Mouse (Mus musculus): ENCODE measurements at regions not wholly inside any gene's neighbourhood (a gene's known extent, or its start where the extent isn't known, plus 50 kb on each side); places are given as distances from the start of the nearest gene placed in this dataset.
"Not testable (repeated sequence)": the region's sequence is repeated elsewhere in the genome, so short reads cannot be mapped to it uniquely, and the experiment has no call there.

- TF ChIP-seq CTCF (IDR thresholded peaks at IDR 0.05; ENCODE audit: extremely low read depth, insufficient read depth, low read length) (no peak), POLR2A (IDR thresholded peaks at IDR 0.05; ENCODE audit: extremely low read depth, insufficient read depth, low read length) (no peak)
- H3K27ac ChIP-seq (ENCODE audit: insufficient read depth, low read length) = no peak overlapping the region
- H3K4me1 ChIP-seq (ENCODE audit: control insufficient read depth, insufficient read depth, low read length) = no peaks in the 10 kb centered on the region
- H3K4me3 ChIP-seq (ENCODE audit: insufficient read depth, low read length) = no peak overlapping the region
These were observed 78.5 kb downstream of the Gm5426 start for GRCm38 (mm10) chr10:96214946-96215345.

GRCm38 (mm10) chr10:96220731-96221130 lies 84.3 kb downstream of the Gm5426 start:
- Histone ChIP-seq H3K27ac (ENCODE audit: insufficient read depth, low read length) (no peak overlapping the region), H3K4me1 (ENCODE audit: control insufficient read depth, insufficient read depth, low read length) (no peaks in the 10 kb centered on the region), H3K4me3 (ENCODE audit: insufficient read depth, low read length) (no peak overlapping the region)
- no peak for TF ChIP-seq CTCF (IDR thresholded peaks at IDR 0.05; ENCODE audit: extremely low read depth, insufficient read depth, low read length)
- no peak for TF ChIP-seq POLR2A (IDR thresholded peaks at IDR 0.05; ENCODE audit: extremely low read depth, insufficient read depth, low read length)

- TF ChIP-seq POLR2A (IDR thresholded peaks at IDR 0.05; ENCODE audit: extremely low read depth, insufficient read depth, low read length) (no peak), CTCF (IDR thresholded peaks at IDR 0.05; ENCODE audit: extremely low read depth, insufficient read depth, low read length) (no peak)
- Histone ChIP-seq H3K4me1 (ENCODE audit: control insufficient read depth, insufficient read depth, low read length) (no peaks in the 10 kb centered on the region), H3K4me3 (ENCODE audit: insufficient read depth, low read length) (no peak overlapping the region), H3K27ac (ENCODE audit: insufficient read depth, low read length) (no peak overlapping the region)
These were observed 94.0 kb downstream of the Gm5426 start for GRCm38 (mm10) chr10:96230391-96230790.

GRCm38 (mm10) chr10:96231309-96231708 lies 94.9 kb downstream of the Gm5426 start:
- Histone ChIP-seq H3K4me1 (ENCODE audit: control insufficient read depth, insufficient read depth, low read length) (no peaks in the 10 kb centered on the region), H3K4me3 (ENCODE audit: insufficient read depth, low read length) (no peak overlapping the region), H3K27ac (ENCODE audit: insufficient read depth, low read length) (no peak overlapping the region)
- TF ChIP-seq POLR2A (IDR thresholded peaks at IDR 0.05; ENCODE audit: extremely low read depth, insufficient read depth, low read length) = no peak
- TF ChIP-seq CTCF (IDR thresholded peaks at IDR 0.05; ENCODE audit: extremely low read depth, insufficient read depth, low read length) = no peak

- Histone ChIP-seq H3K27ac (ENCODE audit: insufficient read depth, low read length) (no peak overlapping the region), H3K4me3 (ENCODE audit: insufficient read depth, low read length) (no peak overlapping the region), H3K4me1 (ENCODE audit: control insufficient read depth, insufficient read depth, low read length) (no peaks in the 10 kb centered on the region)
- TF ChIP-seq POLR2A (IDR thresholded peaks at IDR 0.05; ENCODE audit: extremely low read depth, insufficient read depth, low read length) (no peak), CTCF (IDR thresholded peaks at IDR 0.05; ENCODE audit: extremely low read depth, insufficient read depth, low read length) (no peak)
These were observed 96.5 kb downstream of the Gm5426 start for GRCm38 (mm10) chr10:96232889-96233288.

- H3K4me1 ChIP-seq (ENCODE audit: control insufficient read depth, insufficient read depth, low read length) = no peaks in the 10 kb centered on the region
- H3K4me3 ChIP-seq (ENCODE audit: insufficient read depth, low read length) = no peak overlapping the region
- TF ChIP-seq POLR2A (IDR thresholded peaks at IDR 0.05; ENCODE audit: extremely low read depth, insufficient read depth, low read length) (no peak), CTCF (IDR thresholded peaks at IDR 0.05; ENCODE audit: extremely low read depth, insufficient read depth, low read length) (no peak)
- no peak overlapping the region for H3K27ac ChIP-seq (ENCODE audit: insufficient read depth, low read length)
These were observed 98.4 kb downstream of the Gm5426 start for GRCm38 (mm10) chr10:96234564-96235412.

- not testable (repeated sequence) for H3K4me1 ChIP-seq (ENCODE audit: control insufficient read depth, insufficient read depth, low read length); H3K27ac ChIP-seq (ENCODE audit: insufficient read depth, low read length); H3K4me3 ChIP-seq (ENCODE audit: insufficient read depth, low read length)
These were observed 99.6 kb downstream of the Gm5426 start for GRCm38 (mm10) chr10:96236031-96236430.

- H3K27ac ChIP-seq (ENCODE audit: insufficient read depth, low read length) = no peak overlapping the region
- no peak overlapping the region for H3K4me3 ChIP-seq (ENCODE audit: insufficient read depth, low read length)
- H3K4me1 ChIP-seq (ENCODE audit: control insufficient read depth, insufficient read depth, low read length) = no peaks in the 10 kb centered on the region
- TF ChIP-seq CTCF (IDR thresholded peaks at IDR 0.05; ENCODE audit: extremely low read depth, insufficient read depth, low read length) = no peak
- TF ChIP-seq POLR2A (IDR thresholded peaks at IDR 0.05; ENCODE audit: extremely low read depth, insufficient read depth, low read length) = no peak
These were observed 100.5 kb downstream of the Gm5426 start for GRCm38 (mm10) chr10:96236777-96237373.

GRCm38 (mm10) chr10:96237572-96238130 lies 101.2 kb downstream of the Gm5426 start:
- no peak overlapping the region for H3K27ac ChIP-seq (ENCODE audit: insufficient read depth, low read length)
- H3K4me3 ChIP-seq (ENCODE audit: insufficient read depth, low read length) = no peak overlapping the region
- H3K4me1 ChIP-seq (ENCODE audit: control insufficient read depth, insufficient read depth, low read length) = no peaks in the 10 kb centered on the region
- no peak for TF ChIP-seq POLR2A (IDR thresholded peaks at IDR 0.05; ENCODE audit: extremely low read depth, insufficient read depth, low read length)
- TF ChIP-seq CTCF (IDR thresholded peaks at IDR 0.05; ENCODE audit: extremely low read depth, insufficient read depth, low read length) = no peak

- Histone ChIP-seq H3K4me1 (ENCODE audit: control insufficient read depth, insufficient read depth, low read length) (no peaks in the 10 kb centered on the region), H3K4me3 (ENCODE audit: insufficient read depth, low read length) (no peak overlapping the region), H3K27ac (ENCODE audit: insufficient read depth, low read length) (no peak overlapping the region)
- TF ChIP-seq POLR2A (IDR thresholded peaks at IDR 0.05; ENCODE audit: extremely low read depth, insufficient read depth, low read length) = no peak
- no peak for TF ChIP-seq CTCF (IDR thresholded peaks at IDR 0.05; ENCODE audit: extremely low read depth, insufficient read depth, low read length)
These were observed 101.8 kb downstream of the Gm5426 start for GRCm38 (mm10) chr10:96238251-96238650.
